Mouse (Mus musculus) embryonic facial prominence, embryonic 13.5 days (tissue): Measurements from ENCODE around the gene Zfpl1. TPM values are rescaled to one million over a fixed set of nuclear protein-coding genes. Genes with fewer than 3 reads are reported as not detected.

ENCODE experiments used
- ATAC-seq: fragments of 200-750 bp; cut with Nextera tagmentation; 2 replicates; pipeline ENCODE4 v1.8.0; 2017; ENCODE audit warnings: low read depth; ENCODE audit not compliant: insufficient number of reproducible peaks, insufficient read depth, low FRiP score, low TSS enrichment
- H3K27ac ChIP-seq: fragments of 300-500 bp; sonication (generic); 2 replicates; pipeline ENCODE4 v1.5.1; 2015; ENCODE audit warnings: moderate library complexity, mild to moderate bottlenecking, inconsistent platforms
- H3K27me3 ChIP-seq: fragments of 300-500 bp; sonication (generic); 2 replicates; pipeline ENCODE4 v1.6.1; 2015; ENCODE audit warnings: mild to moderate bottlenecking, inconsistent platforms
- H3K36me3 ChIP-seq: fragments of 300-500 bp; sonication (generic); 2 replicates; pipeline ENCODE4 v1.6.1; 2015; ENCODE audit warnings: mild to moderate bottlenecking, inconsistent platforms
- H3K4me1 ChIP-seq: fragments of 300-500 bp; sonication (generic); 2 replicates; pipeline ENCODE4 v1.6.1; 2015; ENCODE audit warnings: inconsistent platforms
- H3K4me2 ChIP-seq: fragments of 300-500 bp; sonication (generic); 2 replicates; pipeline ENCODE4 v1.6.1; 2015; ENCODE audit warnings: moderate library complexity, mild to moderate bottlenecking, inconsistent platforms
- H3K4me3 ChIP-seq: fragments of 300-500 bp; sonication (generic); 2 replicates; pipeline ENCODE4 v1.5.1; 2015; ENCODE audit warnings: mild to moderate bottlenecking, inconsistent platforms
- H3K9ac ChIP-seq: fragments of 300-500 bp; sonication (generic); 2 replicates; pipeline ENCODE4 v1.6.1; 2015; ENCODE audit warnings: mild to moderate bottlenecking, inconsistent platforms
- H3K9me3 ChIP-seq: fragments of 300-500 bp; sonication (generic); 2 replicates; pipeline ENCODE4 v1.6.1; 2016; ENCODE audit warnings: inconsistent platforms
- WGBS: fragments of 180-500 bp; shearing (Covaris S2); methylation state at CpG from one replicate; pipeline ENCODE4 v1.1.7; 2015; ENCODE audit warnings: mixed read lengths; 5-methylcytosine and 5-hydroxymethylcytosine counted together
- microRNA-seq: library from miRNA; unstranded; fragments of <30 nt; microRNA quantifications from one replicate; pipeline ENCODE4, GENCODE M21; 2016
- polyA plus RNA-seq: library from polyadenylated mRNA; unstranded; fragments of >200 nt; fragmentation: Nextera tagmentation; extraction: Ambion mirVana; gene quantifications from 2 replicates; pipeline ENCODE4 v1.2.1, GENCODE M21; 2015

Gene Zfpl1
- polyA plus RNA-seq, 1 experiment from 2014 or later, result 79.1 TPM

DNA sequence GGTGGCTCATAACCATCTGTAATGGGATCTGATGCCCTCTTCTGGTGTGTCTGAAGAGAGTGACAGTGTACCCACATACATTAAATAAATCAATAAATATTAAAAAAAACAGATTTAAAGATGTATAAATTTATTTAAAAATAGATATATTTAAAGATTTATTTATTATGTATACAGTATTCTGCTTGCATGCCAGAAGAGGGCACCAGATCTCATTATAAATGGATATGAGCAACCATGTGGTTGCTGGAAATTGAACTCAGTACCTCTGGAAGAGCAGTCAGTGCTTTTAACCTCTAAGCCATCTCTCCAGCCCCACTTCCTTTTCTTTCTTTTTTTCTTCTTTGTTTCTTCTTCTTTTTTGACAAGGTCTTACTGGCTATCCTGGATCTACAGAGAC lies 44.8 kb downstream of the Zfpl1 start:
- ATAC-seq, result no peak
- H3K9ac ChIP-seq, result no peak overlapping the region
- H3K4me1 ChIP-seq, result peaks cover under 1% of the 10 kb centered on the region
- no peaks in the 10 kb centered on the region for H3K36me3 ChIP-seq
- no peak overlapping the region for H3K27ac ChIP-seq
- no peak overlapping the region for H3K4me2 ChIP-seq
- no peaks in the 10 kb centered on the region for H3K27me3 ChIP-seq
- H3K4me3 ChIP-seq, result no peak overlapping the region
- no peaks in the 10 kb centered on the region for H3K9me3 ChIP-seq

GRCm38 (mm10) chr19:6038326-6038725 lies 46.4 kb downstream of the Zfpl1 start:
- no peaks in the 10 kb centered on the region for H3K36me3 ChIP-seq
- H3K4me2 ChIP-seq, result no peak overlapping the region
- no peak overlapping the region for H3K27ac ChIP-seq
- H3K27me3 ChIP-seq, result no peaks in the 10 kb centered on the region
- WGBS, result 79% methylated on average over 7 of the region's 7 CpGs
- H3K9me3 ChIP-seq, result no peaks in the 10 kb centered on the region
- ATAC-seq, result no peak
- no peaks in the 10 kb centered on the region for H3K4me1 ChIP-seq
- no peak overlapping the region for H3K9ac ChIP-seq
- H3K4me3 ChIP-seq, result no peak overlapping the region

GRCm38 (mm10) chr19:6037695-6038094 lies 47.1 kb downstream of the Zfpl1 start:
- no peak overlapping the region for H3K9ac ChIP-seq
- no peak overlapping the region for H3K27ac ChIP-seq
- H3K4me3 ChIP-seq, result no peak overlapping the region
- ATAC-seq, result no peak
- no peaks in the 10 kb centered on the region for H3K9me3 ChIP-seq
- H3K4me2 ChIP-seq, result no peak overlapping the region
- no peaks in the 10 kb centered on the region for H3K4me1 ChIP-seq
- no peaks in the 10 kb centered on the region for H3K36me3 ChIP-seq
- no peaks in the 10 kb centered on the region for H3K27me3 ChIP-seq

- WGBS, result 50% methylated on average over 9 of the region's 9 CpGs
- no peaks in the 10 kb centered on the region for H3K4me1 ChIP-seq
- H3K36me3 ChIP-seq, result no peaks in the 10 kb centered on the region
- no peak for ATAC-seq
- H3K27me3 ChIP-seq, result no peaks in the 10 kb centered on the region
- H3K9ac ChIP-seq, result 0 out of 2 replicates have a peak overlapping the region, but pooled peaks have one; percentile 6
- no peak overlapping the region for H3K4me2 ChIP-seq
- H3K4me3 ChIP-seq, result no peak overlapping the region
- H3K9me3 ChIP-seq, result no peaks in the 10 kb centered on the region
- H3K27ac ChIP-seq, result 0 out of 2 replicates have a peak overlapping the region, but pooled peaks have one; percentile 11
Observed at GRCm38 (mm10) chr19:6035966-6036585, 48.7 kb downstream of the Zfpl1 start.

Small RNA genes lying within 50 kb of the gene (microRNA-seq; reads per million reads assigned to microRNA genes)
- gene Mir6988, result 0.92 reads per million

Other genes with a start within 250 kb of the Zfpl1 start
- gene Frmd8, start 209.7 kb downstream of the Zfpl1 start, polyA plus RNA-seq, result 30.6 and 34.0 TPM in 2 replicates
- 3.1 and 4.5 TPM in 2 replicates for gene Slc25a45, start 207.1 kb downstream of the Zfpl1 start, polyA plus RNA-seq
- gene Tigd3, start 190.8 kb downstream of the Zfpl1 start, polyA plus RNA-seq, result 3.8 and 4.7 TPM in 2 replicates
- 164 and 179 TPM in 2 replicates for gene Dpf2, start 171.9 kb downstream of the Zfpl1 start, polyA plus RNA-seq
- 4.7 TPM in 2 replicates for gene Cdc42ep2, start 160.1 kb downstream of the Zfpl1 start, polyA plus RNA-seq
- gene Pola2, start 120.8 kb downstream of the Zfpl1 start, polyA plus RNA-seq, result 74.5 and 79.5 TPM in 2 replicates
- not detected in 2 replicates for gene Slc22a20, start 98.8 kb downstream of the Zfpl1 start, polyA plus RNA-seq
- 8.1 and 10.3 TPM in 2 replicates for gene Capn1, start 69.1 kb downstream of the Zfpl1 start, polyA plus RNA-seq
- 28.3 and 28.4 TPM in 2 replicates for gene Syvn1, start 38.4 kb downstream of the Zfpl1 start, polyA plus RNA-seq
- 79.5 and 80.4 TPM in 2 replicates for gene Mrpl49, start 27.2 kb downstream of the Zfpl1 start, polyA plus RNA-seq
- 714 and 858 TPM in 2 replicates for gene Fau, start 27.1 kb downstream of the Zfpl1 start, polyA plus RNA-seq
- gene Znhit2, start 23.8 kb downstream of the Zfpl1 start, polyA plus RNA-seq, result 33.2 TPM in 2 replicates
- 21.7 and 22.0 TPM in 2 replicates for gene Tm7sf2, start 16.6 kb downstream of the Zfpl1 start, polyA plus RNA-seq
- gene Vps51, start 7.7 kb downstream of the Zfpl1 start, polyA plus RNA-seq, result 66.6 and 74.4 TPM in 2 replicates
- not detected in 2 replicates for gene Tmem262, start 4.9 kb downstream of the Zfpl1 start, polyA plus RNA-seq
- 1.6 and 2.1 TPM in 2 replicates for gene Gm28374, start 2.7 kb downstream of the Zfpl1 start, polyA plus RNA-seq
- gene Cdca5, start within 50 bp of the Zfpl1 start, polyA plus RNA-seq, result 37.0 and 39.6 TPM in 2 replicates
- gene AC131692.1, start 9.5 kb upstream of the Zfpl1 start, polyA plus RNA-seq, result 0.34 and 0.54 TPM in 2 replicates
- 0.55 and 5.5 TPM in 2 replicates for gene Naaladl1, start 20.8 kb upstream of the Zfpl1 start, polyA plus RNA-seq
- gene Sac3d1, start 33.7 kb upstream of the Zfpl1 start, polyA plus RNA-seq, result 45.9 and 49.6 TPM in 2 replicates
- gene Snx15, start 43.3 kb upstream of the Zfpl1 start, polyA plus RNA-seq, result 38.0 and 38.3 TPM in 2 replicates
- 0.23 TPM in 1 of 2 replicates, not detected in the other for gene Batf2, start 56.0 kb upstream of the Zfpl1 start, polyA plus RNA-seq
- 106 and 110 TPM in 2 replicates for gene Arl2, start 56.6 kb upstream of the Zfpl1 start, polyA plus RNA-seq
- not detected in 2 replicates for gene Majin, start 99.4 kb upstream of the Zfpl1 start, polyA plus RNA-seq
- gene Gpha2, start 141.4 kb upstream of the Zfpl1 start, polyA plus RNA-seq, result 3.3 and 3.8 TPM in 2 replicates
- 26.6 and 27.9 TPM in 2 replicates for gene Ppp2r5b, start 150.9 kb upstream of the Zfpl1 start, polyA plus RNA-seq
- 10.3 and 10.5 TPM in 2 replicates for gene Atg2a, start 156.7 kb upstream of the Zfpl1 start, polyA plus RNA-seq
- 64.7 and 68.9 TPM in 2 replicates for gene Ehd1, start 191.8 kb upstream of the Zfpl1 start, polyA plus RNA-seq
- gene Cdc42bpg, start 221.5 kb upstream of the Zfpl1 start, polyA plus RNA-seq, result 0.91 and 0.92 TPM in 2 replicates